Mouse (Mus musculus) spleen, adult 2 months (tissue): ENCODE data around the gene Asb6.

Source experiments
- CTCF ChIP-seq: fragments of 200-500 bp; IDR thresholded peaks from 2 replicates; pipeline ENCODE4 v1.5.1; 2011; ENCODE audit warnings: mild to moderate bottlenecking, inconsistent platforms; ENCODE audit not compliant: insufficient read depth, insufficient read length, insufficient replicate concordance; ENCODE audit errors: extremely low read depth
- POLR2A ChIP-seq: fragments of 200-500 bp; IDR thresholded peaks from 2 replicates; pipeline ENCODE4 v1.6.1; 2011; ENCODE audit warnings: low read depth, low read length, inconsistent platforms

DNA sequence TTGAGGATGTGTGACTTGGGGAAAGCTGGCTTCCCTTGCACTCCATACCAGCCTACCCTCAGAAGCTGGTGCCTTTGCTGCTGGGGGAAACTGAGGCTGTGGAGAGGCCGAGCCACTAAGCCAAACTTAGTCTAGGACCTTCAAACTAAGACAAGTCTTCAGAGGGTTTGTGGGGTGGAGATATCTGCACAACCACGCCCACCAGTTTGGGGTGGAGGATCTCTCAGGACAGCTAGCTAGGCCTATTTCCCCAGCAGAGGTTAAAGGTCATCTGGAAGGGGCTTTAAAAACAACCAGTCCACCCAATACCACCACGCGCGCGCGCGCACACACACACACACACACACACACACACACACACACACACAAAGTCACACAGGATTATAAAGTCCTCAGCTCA is 16.1 kb upstream of the Asb6 start:
- no peak for TF ChIP-seq POLR2A
- no peak for TF ChIP-seq CTCF
